Mouse (Mus musculus) embryo, embryonic 11.5 days (tissue): ENCODE measurements at regions not wholly inside any gene's neighbourhood (a gene's known extent, or its start where the extent isn't known, plus 50 kb on each side); places are given as distances from the start of the nearest gene placed in this dataset.

Experiments used
- DNase-seq: peaks from one replicate; pipeline ENCODE4 v3.0.0-alpha.2; 2012; ENCODE audit warnings: low read depth, low spot score

DNA sequence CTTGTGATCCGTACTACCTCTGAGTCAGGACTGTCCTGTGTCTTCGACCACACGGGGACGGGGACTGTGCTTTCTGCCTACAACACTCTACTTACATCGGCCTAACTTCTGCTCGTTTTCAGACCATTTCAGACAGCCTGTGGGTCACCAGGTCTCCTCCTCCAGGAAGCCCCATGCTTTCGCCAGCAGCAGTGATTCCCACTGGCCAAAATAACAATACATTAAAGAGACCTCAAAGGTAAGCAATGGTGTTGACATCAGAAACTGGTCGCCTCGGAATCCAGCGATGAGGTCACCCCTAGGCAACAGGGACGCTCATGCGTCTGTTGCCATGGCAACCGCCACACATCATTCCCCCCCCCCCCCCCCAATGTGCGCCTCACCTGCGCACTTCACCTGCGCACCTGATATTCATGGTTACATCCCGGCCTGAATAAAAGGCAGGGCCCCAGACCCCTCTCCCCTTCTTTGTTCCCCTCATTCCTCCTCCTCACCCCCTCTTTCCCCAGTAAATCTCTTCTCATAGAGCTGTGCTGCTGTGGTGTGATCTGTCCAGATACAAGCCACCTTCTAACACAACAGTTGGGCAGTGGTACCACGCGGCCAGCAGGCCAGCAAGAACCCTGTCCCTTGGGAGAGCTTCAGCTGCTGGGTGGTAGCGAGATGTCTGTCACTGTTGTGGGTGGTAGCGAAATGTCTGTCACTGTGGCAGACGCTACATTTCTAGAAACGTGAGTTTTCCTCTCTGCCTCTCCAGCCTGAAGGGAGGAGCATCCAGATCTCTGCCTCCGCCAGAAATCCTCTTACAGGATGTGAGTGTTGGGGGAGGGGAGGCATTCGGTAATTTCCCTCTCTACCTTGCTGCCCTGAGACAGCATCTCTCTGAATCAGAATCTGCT lies 145.0 kb downstream of the Setd4 start:
- no peak for DNase-seq

DNA sequence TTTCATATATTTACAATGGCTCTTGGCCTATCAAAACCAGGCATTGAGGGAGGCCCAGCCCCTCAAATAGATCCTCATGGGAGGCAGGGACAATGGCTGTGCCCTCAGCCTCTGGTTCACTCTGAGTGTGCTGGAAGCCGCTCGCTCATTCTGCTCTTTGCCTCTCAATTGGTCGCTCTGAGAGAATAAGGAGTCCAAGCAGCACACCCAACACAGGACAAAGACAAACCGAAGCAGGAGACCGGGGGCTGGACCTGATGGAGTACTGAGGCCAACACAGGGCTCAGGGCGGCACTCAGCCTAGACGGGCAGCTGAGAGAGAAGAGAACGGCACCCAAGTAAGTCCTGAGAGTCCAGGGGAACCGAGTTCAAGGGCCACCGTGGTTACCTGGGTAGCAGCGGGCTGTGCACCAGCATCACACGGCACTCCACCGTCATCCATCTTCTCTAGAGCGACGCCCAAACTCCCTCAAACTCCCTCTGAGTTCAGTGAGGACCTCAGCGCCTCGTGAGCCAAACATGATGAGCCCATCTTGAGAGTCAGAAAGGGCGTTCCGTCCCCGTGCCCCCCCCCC lies 145.8 kb downstream of the Setd4 start:
- no peak for DNase-seq

DNA sequence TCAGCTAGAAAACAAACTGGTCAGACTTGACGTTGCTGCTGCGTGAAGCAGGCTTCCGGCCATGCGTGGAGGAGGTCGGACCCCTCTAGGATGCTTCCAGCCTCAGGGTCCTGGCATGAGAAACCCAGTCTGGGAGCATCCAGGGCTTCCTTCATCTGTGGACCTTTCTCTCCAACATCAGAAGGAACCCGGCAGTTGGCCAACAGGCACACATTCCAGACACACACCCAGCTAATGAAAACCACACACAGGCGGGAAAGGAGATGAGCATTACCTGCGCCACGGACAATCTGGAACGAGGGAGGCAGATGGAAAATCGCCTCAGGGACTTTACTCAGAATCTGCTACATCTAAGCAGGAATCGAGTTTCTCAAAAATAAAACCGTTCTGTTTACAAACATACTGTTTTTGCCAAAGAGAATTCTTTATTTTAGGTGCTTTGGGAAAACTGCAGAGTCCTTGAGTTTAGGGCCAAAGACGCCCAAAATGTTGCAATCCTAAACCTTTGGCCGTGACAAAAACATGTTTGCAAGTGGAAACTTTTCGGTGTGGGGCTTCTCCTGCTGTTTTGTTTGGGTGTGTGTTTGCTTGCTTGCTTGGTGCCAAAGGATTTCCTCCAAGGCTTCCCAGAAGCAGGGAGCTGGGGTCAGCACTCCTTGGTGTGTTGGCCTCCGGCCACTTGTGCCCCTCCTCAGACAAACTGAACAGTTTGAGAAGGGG lies 147.0 kb downstream of the Setd4 start:
- DNase-seq, result no peak

DNA sequence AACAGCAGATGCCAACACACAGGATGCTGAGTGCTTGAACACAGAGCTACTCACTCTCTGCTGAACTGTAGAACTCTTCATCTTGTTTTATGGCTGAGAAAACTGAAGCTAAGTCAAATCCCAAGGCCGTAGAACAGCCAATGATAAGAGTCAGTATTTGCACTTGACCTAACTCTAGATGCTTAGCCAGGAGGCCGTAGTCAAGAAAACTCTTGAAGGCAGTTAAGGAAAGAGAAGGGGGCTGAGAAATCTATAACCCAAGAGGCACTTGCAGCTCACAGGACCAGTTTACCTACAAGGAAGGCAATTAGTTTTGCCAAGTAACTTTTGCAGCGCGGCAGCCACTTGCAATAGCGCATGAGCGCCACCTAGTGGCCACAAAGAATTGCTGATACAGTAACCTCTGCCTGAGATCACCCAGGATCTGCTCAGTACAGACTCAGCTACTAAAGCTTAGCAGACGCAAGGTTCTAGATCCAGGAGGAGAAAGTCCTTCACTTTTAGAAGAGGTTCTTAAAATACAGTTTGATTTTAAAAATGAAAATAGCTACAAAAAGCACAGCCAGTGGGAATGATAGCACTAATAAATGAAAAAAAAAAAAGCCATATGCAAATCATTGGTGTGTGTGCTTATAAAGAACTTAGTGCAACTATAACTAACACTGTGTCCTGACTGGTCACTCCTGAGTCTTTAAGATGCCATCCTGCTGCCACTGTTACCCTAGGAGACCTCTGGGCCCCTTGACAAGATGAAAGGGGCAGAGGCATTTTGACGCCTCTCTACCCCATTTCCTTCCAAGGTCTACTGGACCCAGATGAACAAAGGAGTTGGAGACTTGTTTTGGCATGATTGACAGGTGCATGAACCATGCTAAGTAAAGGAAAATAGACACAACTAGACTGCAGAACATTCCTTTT lies 149.5 kb downstream of the Setd4 start:
- peak; percentile 81 for DNase-seq

DNA sequence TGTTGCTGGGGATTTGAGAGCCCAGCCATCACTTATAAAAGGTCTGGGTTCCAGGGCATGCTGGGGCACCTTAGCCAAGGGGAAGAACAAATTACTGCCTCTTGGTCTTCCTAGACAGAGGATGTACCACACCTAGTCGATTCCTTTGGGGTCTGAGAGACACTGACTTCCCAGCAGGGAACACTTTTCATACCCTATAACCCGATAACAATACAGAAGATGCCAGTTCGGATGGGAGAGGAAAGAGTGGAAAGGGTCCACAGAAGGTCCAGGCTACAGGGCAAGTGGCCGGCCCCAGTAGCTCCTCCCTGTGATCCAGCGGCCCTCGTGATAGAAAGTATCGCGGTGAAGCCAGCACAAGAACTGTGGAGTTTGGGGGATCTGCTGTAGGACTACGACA lies 150.8 kb downstream of the Setd4 start:
- DNase-seq, result no peak

DNA sequence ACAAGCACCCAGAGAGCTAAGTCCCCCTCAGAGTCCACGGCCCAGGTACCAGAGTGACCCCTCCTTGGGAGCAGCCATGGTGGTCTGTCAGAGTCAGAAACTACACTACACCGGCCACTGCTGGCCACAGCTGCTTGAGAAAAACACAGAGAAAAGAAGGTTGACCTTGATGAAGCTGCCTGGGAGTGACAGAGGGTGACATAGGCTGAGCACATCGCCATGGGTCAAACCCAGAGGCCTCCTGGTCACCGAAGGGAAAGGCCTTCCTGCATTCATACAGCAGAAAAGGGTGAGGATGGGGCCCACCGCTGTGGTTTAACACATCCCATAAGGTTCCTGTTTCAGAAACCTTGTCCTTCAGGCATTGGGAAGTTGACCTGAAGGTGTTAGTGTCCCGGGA lies 153.0 kb downstream of the Setd4 start:
- no peak for DNase-seq

DNA sequence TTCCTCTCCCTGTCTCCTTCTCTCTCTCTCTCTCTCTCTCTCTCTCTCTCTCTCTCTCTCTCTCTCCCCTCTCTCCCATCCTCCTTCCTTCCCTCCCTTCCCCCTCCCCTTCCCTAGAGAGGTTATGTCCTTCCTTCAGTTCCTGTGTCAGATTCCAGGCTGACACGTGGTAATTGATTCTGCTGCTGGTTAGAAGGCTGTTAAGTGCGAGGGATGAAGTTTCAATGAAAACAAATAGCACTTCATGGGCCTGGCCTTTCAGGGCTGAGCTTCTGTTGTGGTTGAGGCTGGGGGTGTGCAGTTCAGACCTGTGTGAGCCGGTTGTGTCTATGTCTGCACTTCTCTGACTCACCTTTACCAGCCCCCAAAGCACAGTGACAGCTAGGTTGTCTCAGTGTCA lies 153.9 kb downstream of the Setd4 start:
- DNase-seq, result no peak

DNA sequence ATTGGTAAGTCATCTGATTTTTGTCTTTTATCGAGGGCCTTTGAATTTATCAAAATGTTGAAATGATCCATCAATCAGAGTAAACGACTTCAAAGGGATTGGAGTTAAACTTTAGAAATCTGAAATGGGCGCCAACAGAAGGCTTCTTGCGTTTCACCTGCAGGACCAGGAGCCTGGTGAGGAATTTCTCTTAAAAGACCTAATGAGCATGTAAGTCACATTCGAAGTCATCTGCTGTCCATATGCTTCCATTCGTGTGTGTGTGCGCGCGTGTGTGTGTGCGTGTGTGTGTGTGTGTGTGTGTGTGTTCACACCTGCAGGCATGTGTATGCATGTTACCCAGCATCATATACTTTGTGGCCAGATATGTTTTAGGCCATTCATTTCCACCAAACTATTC lies 155.7 kb downstream of the Setd4 start:
- DNase-seq, result no peak

DNA sequence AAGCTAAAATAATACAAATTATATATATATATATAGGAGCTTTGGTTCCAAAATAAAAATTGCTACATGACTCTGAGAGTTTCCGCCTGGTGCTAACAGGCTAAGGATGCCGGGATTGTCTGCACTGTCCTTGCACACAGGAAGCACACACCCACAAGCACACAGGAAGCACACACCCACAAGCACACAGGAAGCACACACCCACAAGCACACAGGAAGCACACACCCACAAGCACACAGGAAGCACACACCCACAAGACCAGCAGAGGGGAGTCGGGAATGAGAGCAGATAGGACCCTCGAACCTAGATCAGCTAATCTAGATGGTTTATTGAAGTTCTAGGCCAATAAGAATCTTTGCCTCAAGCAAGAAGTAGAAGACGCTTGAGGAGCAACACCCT lies 156.9 kb downstream of the Setd4 start:
- DNase-seq, result no peak

DNA sequence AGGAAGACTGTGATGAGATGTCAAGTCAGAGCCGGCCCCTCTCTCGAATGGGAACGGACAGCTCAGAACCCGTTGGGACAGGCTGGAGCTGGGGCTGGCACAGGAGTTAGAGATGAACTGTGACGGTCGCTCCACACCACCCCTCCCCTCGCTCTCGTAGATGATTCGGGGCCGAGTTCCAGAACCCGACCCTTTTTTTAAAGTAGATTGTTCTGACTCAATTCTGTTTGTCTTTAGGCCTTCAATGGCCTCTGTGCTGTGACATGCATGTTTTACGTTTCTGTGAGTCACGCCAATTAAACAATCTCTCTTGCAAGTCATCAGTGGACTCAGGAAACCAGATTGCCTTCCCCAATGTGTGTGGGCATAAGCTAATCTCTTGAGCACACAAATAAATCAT lies 157.7 kb downstream of the Setd4 start:
- no peak for DNase-seq

DNA sequence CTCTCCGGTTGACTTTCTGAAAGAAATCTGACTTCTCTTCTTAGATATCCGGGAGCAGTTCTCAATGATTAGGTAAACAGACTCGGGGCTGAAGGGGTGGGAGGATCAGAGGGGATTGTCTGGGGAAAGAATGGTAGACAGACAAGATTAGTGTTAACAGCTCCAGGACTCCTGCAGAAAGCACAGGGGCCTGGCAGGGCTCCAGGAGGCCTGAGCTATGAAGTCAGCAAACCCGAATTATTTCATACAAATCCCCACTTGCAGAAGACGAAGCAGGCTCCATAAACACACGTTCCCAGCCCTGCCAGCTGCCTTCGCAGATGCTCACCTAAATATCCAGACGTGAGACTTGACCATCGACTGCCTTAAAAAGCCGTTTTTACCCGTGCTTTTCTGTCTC lies 161.0 kb downstream of the Setd4 start:
- DNase-seq, result no peak

DNA sequence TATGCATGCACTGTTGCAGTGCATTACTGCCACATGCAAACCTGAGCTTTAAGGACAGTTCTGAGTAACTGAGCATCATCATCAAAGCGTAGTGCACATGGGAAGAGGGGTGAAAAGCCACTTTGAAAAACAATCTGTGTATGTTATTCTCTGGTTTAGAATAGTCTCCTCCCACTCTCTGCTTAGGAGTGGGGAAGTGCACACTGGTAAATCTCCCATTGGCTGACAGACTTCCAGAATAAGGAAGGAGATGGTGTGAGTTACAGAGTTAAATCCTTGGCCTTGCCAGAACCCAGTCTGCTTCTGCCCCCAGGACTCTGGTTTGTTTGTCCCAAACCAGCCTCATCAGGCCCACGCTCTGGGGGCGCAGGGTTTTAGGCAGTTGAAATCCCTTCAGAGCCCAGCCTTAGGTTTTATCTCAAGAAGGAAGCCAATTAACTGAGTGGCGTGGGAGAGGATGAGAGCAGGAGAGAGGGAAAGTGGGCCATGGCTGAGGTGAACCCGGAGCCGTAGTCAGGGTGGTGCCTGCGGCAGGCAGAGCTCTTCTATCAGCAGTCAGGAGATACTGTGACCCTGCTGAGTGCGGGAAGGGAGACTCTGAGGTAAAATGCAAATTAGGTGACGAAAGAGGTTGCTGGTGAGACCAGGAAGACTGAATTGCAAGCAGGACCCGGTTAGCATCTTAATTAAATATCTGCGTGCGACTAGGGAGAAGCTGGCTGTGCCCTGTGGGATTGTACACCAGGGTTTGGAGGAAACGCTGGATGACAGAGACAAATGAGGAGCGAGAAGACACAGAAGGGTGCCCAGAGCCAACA lies 166.0 kb downstream of the Setd4 start:
- no peak for DNase-seq

DNA sequence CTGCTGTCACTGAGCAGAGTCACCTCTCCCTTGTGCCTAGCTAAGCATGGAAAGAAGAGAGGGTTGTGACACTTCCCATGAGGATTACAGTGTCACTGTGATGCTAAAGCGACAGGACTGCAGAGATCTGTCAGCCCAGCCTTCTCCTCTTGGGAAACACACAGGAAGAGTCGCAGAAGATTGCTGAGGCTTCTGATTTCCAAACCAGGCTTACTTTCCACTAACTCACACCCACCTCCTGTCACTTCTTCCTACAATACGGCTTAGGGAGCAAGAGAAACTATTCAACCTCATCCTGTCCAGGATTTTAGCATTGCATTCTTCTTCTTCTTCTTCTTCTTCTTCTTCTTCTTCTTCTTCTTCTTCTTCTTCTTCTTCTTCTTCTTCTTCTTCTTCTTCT lies 167.1 kb downstream of the Setd4 start:
- no peak for DNase-seq

DNA sequence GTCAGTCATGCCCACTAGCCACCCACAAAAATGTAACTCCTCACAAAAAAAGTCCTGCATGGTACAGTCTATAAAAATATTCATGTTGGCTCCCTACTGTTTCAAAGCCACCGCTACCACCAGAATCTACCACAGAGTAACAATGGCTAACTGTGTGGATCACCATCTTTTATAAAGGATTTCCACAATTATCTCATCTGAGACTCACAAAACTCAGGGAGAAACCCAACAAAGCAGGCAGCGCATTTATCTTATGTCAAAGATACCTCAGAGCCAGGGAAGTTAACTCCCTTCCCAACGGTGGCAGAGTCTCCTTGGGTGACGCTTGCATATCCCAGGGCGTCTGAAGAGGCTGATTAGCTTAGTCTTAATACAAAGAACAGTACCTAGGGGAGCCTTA lies 172.5 kb downstream of the Setd4 start:
- DNase-seq, result no peak

DNA sequence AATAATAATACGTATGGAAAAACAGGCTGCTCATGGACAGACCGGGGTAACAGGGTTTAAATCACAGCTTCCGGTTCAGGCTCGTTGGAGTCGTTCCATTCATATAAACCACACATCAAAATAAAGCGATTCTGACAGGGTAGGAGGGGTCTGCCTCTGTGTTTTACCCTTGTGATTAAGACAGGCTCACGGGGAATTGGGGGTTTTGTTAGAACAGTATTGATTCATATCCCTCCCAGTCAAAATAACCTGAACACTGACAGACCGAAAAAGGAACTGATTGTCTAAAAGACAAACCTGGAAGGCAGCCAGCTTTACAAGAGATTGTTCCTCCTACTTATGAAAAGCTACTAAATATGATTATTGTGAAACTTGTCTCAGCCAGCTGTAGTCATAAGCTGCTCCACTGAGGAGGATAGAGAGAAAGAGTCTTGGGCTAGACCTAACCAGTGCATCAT lies 174.5 kb downstream of the Setd4 start:
- no peak for DNase-seq

DNA sequence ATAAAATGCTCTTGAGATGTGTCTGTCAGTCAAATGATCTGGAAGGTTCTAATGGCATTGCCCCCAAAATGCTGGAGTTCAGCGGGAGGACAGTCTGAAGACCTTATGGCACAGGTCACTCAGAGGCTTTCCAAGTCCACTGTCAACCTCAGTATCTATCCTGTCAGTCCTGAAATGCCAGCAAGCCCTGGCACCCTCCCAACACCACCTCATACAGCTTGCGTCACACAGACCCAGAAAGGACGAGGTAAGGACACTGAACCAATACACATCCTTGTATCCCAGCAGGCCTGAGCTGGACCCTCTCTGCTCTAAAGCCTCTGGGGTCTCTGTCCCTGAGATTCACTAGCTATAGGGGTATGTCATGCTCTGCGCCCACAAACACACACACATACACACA lies 176.6 kb downstream of the Setd4 start:
- DNase-seq, result no peak

DNA sequence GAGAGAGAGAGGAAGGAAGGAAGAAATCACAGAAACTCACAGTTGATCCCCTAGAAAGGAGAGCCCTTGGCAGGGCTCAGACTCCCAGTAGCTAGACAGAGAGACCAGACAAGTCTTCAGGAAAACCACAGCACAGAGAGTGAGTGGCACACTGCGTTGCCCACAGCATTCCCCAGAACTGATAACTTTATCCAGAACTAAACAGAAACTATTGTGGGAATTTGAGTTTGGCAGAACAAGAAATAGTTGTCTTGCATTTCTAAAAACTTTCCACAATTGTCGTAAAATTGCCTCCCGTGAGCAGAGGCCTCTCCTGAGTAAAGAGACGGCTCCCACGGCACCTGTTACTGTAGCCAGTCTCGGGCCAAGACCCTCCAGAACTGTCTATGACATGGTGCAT lies 178.1 kb downstream of the Setd4 start:
- DNase-seq, result no peak

DNA sequence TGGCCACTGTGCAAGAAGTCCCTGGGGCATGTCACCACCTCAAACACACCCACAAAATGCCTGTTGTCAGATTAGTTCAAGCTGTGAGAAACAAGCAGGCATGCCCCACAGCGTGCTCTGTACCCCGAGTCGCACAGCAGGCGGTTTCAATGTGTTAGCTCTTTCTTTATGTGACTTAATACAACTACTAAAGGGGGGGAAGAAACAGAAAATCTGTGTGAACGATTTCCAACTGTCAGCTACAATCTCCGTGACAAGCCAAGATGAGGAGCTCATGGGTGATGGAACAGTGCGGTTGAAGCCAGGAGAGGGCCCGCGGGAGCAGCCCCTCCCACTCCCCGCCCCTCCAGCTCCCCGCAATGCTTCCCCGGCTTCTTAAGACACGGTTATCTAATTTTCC lies 180.7 kb downstream of the Setd4 start:
- no peak for DNase-seq

DNA sequence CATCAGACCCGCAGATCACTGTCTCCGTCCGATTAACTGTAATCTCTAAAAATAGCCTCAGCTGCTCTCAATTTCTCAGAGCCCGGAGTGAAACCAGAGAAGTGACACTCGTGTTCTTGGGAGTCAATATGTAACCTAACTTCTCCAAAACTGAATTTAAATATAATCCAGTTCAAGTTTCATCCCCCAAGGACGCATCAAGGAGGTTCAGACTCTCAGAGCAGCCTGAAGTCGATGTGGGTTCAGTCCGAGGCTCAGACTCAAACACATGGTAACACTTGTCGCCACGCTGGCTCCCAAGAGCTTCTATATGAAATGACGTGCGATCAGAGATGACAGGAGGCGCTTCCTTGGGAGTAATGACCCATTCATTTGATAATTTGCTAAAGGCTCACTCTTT lies 181.6 kb downstream of the Setd4 start:
- no peak for DNase-seq

DNA sequence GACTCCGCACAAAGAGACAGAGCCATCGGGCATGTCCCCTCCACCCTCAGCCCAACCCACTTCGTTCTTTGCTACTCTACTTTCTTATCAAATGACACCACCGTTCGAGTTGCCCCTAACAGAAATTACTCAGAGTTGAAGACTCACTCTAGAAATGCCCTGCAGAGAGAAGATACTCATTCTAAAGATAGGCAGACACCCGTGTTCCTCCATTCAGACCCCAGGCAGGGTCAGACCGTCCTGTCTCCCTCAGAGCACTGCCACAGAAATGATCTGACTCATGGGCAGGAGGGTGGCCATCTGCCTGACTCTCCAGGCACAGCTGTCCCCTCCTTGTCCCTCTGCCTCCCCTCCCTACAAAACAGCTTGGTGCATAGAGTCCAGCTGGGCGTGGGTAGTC lies 185.6 kb downstream of the Setd4 start:
- no peak for DNase-seq

DNA sequence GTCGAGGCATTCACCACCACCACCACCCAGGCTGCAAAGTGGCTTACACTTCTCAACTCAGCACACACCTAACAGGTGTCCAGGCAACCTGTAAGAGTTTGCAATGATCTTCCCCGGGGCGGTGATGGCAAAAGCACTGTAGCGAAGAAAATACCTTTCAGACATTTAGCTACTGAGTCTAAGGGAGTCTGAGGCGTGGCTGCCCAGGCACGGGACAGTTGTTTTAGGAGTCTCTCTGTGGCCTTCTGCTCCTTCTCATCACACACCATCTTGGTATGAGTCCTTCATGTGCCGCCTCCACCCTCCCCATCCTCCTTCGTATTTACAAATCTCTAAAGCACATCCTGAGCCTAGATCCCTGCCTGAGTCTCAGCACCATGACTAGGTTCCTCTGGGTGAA lies 186.0 kb downstream of the Setd4 start:
- DNase-seq, result no peak
